Mouse (Mus musculus) layer of hippocampus, adult 9-10 months (tissue): ENCODE results near the gene Rrnad1.
"Not testable (repeated sequence)": the region's sequence is repeated elsewhere in the genome, so short reads cannot be mapped to it uniquely, and the experiment has no call there.

ENCODE experiments used
- DNase-seq: peaks from one replicate; pipeline ENCODE4 v3.0.0; 2022; ENCODE audit warnings: low spot score

Gene Rrnad1

DNA sequence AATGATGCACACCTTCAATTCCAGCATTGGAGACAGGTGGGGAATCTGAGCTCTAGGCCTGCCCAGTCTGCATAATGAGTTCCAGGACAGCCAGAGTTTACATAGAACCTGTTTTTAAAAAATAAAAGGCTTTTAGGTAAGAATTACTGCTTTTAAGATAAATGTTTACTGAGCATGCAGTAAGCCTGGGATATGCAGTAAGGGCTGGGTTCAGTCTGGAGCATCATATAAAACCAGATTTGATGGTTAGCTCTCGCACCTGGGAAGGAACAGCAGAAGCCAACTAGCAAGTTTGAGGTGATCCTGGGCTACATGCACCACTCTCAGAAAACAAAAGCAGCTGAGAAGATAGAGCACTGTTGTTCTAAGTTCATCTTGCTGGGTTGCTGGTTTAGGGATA is 12.0 kb downstream of the Rrnad1 start:
- no peak for DNase-seq

DNA sequence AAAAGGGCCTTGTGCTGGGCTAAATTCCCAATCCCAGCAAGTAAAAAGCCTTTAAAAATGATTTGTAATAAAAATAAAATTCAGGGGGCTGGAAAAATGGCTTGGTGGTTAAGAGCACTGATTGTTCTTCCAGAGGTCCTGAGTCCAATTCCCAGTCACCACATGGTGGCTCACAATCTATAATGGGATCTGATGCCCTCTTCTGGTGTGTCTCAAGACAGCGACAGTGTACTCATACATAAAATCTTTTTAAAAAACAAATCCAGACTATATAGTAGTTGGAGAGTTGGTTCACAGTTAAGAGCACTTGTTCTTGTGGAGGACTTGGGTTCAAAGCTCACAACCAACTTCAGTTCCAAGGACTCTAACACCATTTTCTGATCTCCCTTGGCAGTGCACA is 13.5 kb downstream of the Rrnad1 start:
- no peak for DNase-seq

DNA sequence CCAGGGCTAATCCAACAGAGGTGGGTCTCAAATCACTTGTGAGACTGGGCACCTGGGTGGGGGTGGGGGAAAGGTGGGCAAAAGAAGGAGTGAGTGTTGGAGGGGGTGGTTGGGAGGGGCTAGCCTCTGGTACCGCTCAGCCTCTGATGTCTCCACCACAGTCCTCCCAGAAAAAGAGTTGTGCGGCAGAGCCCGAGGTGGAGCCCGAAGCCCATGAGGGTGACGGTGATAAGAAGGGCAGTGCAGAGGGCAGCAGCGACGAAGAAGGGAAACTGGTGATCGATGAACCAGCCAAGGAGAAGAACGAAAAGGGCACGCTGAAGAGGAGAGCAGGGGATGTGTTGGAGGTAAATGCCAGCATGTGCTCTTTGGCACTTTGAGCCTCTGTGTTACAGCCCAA is 16.6 kb downstream of the Rrnad1 start:
- no peak for DNase-seq

DNA sequence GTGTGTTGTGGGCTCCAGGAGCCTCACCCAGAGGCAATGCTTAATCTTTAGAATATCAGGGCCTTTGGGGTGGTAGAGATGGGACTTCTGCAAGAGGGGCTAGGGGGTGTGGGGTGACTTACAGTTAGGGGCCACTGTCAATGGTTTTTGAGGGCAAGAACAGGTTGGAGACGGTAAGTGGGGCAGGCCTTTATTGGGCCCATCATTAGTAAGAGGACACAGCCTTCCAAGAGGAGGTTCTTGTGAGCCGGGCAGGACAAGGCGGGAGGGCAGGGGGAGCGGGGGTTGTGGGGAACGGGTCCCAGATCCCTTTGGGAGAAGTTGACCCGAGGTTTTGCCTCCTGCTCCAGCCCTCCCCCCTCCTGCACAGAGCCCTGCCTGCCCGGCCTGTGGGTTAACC is 17.0 kb downstream of the Rrnad1 start:
- DNase-seq, result no peak

DNA sequence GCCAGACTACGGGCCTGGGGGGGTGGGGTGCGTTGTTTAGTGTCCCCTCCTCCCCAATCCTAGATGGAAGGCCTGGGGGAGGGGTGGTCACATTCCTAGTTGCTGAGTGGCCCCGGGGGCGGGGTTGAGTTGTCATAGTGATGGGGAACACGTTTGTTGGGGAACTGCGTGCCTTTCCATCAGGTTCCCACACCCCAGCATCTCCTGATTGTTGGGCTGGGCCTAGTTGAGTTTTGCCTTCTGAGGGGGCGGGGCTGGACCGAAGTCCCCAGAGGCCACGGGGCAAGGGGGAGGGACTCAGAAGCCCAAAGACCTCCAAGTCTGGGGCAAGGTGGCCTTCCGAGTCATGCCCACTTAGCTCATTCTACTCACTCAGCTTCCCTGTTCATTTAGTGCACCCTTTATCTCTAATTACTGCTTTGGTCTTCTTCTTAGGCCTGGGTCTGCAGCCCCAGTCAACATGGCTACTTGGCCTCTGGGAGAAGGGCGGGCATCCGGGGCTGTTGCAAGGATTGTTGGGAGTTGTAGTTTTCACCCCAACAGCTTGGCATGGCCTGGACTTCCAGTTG is 19.9 kb downstream of the Rrnad1 start:
- no peak for DNase-seq

DNA sequence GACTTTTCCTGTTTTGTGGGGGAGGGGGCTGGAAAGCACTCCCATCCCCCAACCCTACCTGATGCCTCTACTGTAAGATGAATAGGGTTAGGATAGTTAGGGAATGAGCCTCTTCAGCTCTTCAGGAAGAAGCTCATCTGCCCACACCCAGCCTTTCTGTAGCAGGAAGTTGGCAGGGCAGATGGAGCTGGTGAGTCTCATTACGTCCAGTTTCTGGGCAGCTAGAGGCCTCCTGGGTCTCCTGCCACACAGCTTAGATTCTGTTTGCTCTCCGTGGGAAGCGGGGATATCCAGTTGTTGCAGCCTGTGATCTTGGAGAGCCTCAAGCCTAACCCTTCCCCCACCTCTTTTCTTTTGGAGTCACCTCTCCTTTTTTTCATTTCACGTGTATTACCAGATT is 20.6 kb downstream of the Rrnad1 start:
- no peak for DNase-seq

DNA sequence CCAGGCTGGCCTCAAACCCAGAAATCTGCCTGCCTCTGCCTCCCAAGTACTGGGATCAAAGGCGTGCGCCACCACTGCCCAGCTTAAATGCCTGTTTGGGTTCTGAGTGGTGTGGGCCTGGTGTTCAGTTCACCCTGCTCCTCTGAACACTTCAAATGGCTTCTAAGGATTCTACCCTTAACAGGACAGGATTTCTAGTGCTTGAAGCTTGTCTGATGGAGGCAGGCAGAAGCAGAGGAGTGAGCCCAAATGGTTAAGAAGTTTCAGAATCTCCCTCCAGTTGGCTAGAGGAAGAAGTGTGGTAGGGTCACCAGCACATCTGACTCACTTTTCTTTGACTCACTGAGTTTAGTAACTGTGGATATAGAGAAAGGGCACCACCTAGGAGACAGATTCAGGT is 21.1 kb downstream of the Rrnad1 start:
- no peak for DNase-seq

DNA sequence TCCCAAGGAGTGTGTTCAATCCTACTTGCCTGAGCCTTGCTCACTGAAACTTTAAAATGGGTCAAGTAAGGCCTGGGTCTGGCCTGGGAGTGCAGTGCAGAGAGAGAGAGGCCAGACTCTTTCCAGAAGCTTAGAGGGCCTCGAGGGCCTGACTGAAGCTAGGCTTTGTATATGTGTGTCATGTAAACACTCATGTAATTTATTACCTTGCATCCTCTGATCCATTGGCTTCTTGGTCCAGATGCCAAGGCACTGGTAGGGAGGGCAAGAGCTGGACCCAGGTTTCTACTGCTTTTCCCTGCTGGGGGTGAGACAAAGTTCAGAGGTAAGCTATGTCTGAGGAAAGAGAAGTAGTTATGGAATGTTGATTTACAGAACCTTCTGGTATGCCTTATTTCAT is 22.6 kb downstream of the Rrnad1 start:
- no peak for DNase-seq

DNA sequence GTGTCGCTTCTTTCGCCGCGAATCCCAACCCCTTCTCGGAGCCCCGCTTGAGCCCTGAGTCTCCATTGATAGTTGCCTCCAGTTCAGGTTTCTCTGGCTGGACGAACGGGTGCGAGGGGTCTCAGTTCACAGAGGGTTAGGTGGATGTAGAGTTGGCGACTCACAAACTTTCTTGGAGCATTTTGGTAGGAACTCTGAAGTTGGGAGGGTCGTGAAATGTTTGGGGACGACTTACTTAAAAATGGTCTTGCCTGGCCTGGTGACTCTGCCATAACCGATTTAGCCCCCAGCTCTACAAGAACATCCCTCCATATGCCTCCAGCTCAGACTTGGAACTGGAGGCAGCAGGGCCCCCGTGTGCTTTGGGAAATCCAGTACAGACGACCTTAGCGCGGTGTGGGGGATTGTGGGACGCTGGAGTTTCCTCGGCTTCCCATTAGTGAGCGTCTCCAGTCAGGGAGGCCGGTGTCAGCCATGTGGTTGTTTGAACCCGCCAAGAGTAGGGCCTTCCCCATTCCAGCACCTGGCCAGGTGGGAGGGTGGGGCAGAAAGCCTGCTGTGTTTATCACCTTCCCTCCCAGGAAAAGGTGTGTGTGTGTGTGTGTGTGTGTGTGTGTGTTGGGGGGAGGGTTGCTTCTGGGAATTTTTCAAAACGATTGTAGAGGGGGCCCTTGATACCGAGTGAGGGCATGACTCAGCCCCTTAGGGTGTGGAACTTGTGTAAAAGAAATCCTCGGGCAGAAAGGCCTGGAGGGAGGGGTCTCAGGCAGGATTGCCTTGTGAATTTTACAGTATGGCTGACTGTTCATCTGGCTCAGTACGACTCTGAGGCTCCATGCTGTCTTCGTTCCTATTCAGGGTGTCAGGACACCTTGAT is 23.3 kb downstream of the Rrnad1 start:
- DNase-seq, result no peak

DNA sequence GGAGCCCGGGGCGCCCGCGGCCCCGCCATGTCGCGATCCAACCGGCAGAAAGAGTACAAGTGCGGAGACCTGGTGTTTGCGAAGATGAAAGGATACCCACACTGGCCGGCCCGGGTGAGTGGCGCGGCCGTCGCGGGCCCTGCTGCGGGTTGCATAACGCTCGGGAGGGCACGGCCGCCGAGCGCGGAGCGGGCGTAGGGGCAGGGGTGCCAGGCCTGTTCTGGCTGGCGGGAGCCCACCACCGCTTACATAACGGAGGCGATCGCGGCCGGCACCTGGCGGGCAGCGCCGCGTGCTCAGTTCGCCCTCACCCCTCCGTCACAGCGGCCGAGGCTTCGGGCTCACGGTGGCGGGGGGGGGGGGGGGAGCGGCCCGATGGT is 23.9 kb downstream of the Rrnad1 start:
- no peak for DNase-seq

DNA sequence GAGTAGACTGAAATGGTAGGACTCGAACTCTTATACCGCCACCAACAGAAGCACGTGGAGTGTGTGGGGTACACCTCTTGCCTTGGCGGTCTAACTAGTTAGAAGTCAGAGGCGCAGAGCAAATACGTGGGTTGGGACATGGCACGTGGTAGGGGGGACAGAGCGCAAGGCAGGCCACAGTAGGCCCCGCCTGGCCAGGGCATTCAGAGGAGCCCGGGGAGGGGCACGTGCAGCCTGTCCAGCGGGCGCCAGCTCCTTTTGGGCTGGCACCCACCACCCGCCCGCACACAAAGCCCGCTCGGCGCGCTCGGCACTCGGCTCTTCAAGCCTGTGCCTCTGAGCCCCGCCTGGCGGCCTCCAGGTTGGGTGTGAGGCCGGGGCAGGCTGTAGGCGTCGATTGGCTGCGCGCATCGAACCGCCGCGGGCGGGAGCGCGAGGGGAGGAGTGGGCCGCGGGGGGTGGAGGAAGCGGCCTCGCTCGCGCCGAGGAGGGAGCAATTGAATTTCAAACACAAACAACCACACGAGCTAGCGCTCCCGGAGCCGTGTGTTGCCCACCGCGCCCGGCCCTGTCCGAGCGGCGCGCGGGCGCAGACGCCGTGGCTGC is 24.5 kb downstream of the Rrnad1 start, which contains the start of gene Hdgf:
Gene Hdgf, plus strand, starts transcription at position 442 of the 606 bp plus-strand sequence.
- peak; percentile 84 for DNase-seq

DNA sequence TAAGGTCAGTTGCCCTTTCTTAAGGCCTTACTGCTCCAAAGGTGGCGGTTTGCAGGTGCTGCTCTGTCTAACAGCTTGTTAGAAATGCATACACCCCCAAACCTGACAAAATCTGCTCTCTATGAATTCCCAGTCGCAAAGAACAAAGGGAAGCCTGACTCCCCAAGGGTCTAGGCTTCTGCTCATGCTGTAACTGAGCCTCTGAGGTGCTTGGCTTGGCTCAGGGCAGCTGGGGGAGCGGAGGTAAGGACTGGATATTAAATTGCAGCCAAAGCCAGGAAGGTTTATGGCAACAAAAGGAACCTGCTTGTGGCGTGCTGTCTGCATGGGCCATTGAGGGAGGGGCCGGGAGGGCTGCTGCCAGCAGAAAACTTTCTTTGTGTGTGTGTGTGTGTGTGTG is 26.7 kb downstream of the Rrnad1 start:
- DNase-seq, result no peak

DNA sequence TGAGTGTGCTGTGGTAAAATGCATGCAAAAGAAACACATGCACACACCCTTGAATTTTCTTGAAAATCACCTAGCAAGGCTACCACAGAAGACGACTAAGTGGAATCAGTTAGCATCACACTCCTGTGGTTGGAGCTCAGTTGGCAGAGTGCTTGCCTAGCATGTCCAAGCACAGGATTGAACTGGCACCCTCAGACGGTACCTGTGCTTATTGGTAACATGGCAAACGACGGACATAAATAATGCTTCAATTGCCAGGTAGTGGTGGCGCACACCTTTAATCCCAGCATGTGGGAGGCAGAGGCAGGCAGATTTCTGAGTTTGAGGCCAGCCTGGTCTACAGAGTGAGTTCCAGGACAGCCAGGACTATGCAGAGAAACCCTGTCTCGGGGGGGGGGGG is 28.6 kb downstream of the Rrnad1 start:
- DNase-seq, result not testable (repeated sequence)

DNA sequence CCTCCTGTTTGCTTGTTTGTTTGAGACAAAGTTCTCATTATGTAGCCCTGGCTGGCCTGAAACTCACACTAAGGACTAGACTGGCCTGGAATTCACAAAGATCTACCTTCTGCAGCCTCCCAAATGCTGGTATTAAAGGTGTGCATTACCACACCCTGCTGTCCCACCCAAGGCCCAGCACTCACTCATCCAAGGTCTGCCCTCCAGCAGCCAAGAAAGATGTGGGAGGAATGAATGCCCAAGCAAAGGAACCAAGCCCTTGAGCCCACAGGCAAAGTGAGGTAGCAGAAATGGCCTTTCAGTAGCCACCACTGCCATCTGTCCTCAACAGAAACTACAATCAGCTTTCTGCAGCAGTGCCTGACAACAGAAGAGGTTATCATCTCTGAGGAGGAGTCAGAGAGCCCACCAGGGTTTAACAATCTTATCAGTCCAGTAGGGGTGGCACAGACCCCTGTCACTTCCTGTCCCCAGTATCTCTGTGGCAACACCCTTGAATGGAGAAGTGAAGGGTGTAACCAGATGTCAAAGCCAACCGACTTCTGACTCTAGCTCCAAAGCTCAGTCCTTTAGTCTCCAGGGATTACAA is 29.4 kb downstream of the Rrnad1 start:
- no peak for DNase-seq

DNA sequence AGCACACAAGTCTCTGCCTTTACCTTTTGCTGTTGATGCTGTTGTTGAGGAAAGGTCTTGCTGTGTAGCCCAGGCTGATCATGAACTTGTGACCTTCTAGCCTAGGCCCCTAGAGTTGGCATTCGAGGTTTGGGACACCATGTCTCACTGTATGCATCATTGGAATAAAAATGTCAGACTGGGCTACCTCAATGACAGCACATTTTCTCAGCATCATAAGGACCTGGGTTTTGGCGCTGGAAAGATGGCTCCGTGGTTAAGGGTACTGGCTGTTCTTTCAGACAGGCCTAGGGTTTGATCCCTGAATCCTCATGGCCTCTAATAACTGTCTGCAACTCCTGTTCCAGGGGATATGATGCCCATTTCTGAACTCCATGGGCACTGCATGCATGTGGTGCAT is 30.7 kb downstream of the Rrnad1 start:
- no peak for DNase-seq

DNA sequence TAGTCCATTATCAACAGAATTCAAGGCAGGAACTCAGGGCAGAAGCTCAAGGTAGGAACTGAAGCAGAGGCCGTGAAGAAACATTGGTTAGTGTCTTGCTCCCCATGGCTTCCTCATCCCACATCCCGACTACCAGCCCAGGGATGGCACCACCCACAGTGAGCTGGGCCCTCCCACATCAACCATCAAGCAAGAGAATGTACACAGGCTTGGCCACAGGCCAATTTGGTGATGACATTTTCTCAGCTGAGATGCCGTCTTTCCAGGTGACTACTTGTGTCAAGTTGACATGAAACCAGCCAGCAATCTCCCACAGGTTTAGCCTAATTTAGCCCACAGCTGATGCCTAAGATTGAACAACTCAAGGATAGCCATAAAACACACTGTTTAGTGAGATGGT is 31.3 kb downstream of the Rrnad1 start:
- no peak for DNase-seq

DNA sequence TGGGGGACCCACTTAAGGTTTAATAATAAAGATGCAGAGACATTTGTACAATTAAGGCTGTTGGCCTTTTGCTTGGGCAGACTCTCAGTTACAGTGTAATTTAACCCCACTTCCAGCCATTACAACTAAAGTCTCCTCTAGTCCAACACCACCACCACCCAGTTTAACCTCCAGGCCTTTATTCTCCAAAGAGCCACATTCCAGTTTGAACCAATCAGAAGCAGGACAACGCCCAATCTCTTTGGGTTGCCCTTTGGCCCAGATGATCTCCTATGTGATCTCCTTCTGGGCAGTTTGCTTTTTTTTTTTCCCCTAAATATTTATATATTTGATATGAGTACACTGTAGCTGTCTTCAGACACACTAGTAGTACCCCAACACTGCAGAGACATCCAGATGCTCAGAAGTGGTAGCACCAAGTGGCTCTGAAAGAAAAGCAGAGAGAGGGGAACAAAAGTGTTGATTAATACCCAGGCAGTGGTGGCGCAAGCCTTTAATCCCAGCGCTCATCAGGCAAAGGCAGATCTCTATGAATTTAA is 37.1 kb downstream of the Rrnad1 start:
- no peak for DNase-seq

DNA sequence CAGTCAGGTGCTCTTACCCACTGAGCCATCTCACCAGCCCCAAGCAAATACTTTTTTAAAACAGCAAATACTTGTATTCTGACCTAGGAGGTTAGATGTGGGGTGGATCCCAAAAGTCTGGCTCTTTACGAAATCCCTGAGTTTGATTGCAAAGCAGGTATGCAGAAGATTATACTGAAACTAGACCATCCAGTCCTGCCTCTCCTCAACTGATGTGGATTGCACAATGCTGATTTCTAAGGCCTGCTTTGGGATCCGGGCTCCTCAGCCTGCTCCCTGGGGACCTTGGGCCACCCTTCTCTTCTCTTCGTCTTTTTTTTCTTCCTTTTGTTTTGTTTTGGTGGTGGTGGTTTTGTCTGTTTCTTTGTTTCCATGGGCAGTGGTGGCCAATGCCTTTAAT is 39.0 kb downstream of the Rrnad1 start:
- no peak for DNase-seq

DNA sequence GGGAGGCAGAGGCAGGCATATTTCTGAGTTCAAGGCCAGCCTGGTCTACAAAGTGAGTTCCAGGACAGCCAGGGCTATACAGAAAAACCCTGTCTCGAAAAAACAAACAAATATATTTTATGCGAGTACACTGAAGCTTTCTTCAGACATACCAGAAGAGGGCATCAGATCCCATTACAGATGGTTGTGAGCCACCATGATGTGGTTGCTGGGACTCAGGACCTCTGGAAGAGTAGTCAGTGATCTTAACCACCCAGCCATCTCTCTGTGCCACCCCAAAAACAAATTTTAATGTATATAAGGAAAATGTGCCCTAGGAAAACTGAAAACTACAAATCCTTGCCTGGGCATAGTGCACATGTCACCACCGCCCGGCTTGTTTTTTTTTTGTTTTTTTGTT is 43.1 kb downstream of the Rrnad1 start:
- DNase-seq, result not testable (repeated sequence)

DNA sequence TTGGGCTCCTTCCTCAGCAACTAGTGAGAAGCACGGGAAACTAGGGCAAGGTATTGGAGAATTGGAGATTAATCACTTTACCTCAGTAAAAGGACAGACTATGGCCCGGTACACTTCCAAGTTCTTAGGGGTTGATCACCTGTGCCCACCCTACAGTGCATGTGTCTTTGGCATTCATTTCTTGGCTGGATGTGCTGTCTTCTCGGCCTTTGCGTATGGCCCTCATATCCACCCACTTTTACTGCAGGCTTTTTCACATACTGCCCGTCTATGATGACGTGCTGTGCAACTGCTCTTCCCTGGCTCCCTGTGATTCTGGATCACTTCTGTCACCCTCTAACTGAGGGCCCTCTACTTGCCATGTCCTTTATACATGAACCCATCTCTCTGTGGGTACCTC is 44.1 kb downstream of the Rrnad1 start:
- no peak for DNase-seq

DNA sequence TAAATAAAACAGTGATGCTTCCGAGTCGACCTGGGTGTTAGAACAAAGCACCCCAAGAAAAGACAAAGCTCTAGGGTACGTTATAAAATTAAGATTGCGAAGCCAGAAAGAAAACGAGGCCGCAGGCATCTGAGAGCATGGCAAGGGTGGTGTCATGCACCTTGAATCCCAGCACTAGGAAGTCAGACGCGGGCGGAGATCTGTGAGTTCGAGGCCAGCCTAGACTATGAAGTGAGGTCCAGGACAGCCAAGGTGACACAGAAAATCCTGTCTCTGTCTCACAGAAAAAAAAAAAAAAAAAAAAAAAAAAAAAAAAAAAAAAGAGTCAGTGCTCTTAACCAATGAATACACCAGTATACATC is 44.5 kb downstream of the Rrnad1 start:
- DNase-seq, result no peak

DNA sequence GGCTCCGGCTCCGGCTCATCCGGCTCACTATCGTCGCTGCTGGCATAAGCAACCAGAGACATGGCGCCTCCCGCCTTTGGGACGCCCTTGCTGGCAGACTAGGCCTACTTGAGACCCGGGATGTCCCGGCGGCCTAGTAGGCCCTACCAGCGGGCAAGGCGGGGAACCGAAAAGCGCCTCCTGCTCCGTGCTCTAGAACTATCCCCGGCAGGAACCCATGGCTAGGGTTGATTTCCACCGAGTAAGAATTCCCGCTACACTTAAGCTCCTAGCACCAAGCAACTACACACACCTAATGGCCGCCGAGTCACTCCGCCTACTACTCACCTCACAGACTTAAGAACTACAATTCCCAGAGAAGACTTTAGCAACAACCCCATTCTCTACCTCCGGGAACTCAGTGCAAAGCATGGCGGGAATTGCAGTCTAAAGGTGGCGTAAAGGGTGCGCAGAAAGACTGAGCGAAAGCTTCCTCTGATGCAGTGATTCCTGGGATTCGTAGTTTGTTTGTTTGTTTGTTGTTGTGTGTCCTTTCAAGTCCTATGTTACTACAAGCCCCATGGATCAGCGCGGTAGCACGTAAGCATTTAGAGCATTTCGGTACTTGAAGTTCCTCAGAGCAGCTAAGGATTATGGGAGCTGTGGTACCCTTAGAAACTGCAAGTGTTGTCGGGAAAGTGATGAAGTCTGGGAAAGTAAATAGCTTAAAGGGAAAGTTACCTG is 45.1 kb downstream of the Rrnad1 start, which contains the start of gene Prcc:
Gene Prcc, minus strand, starts transcription at position 328 of the 723 bp plus-strand sequence.
- peak; percentile 98 for DNase-seq
